Comparison of ENCODE assay signal across 8 mouse cellular contexts in genomic region chr7:19443344-19443743, GRCm38 (mm10). TPM values are rescaled to one million over a fixed set of nuclear protein-coding genes. Genes with fewer than 3 reads are reported as not detected.
DNase-seq lines count a peak whose midpoint lies in the region; ATAC-seq and TF ChIP-seq lines count a peak whose summit lies in the region.

No protein-coding gene starts in this region.

- H3K79me2 ChIP-seq in liver, adult 2 months (ENCODE audit: control insufficient read depth, insufficient read depth, low read length), result no peaks in the 10 kb centered on the region

- peak; percentile 87 for DNase-seq in 3T3-L1 (ENCODE audit: low read depth, low spot score)
- peak; percentile 93 for DNase-seq in adrenal gland, postnatal 10 days
- peak; percentile 66 for DNase-seq in embryo, embryonic 11.5 days (ENCODE audit: low read depth, low spot score)
- peak; percentile 85 for DNase-seq in heart, adult 8-10 months (ENCODE audit: low spot score)
- peak; percentile 37 for DNase-seq in liver, adult 2 months (ENCODE audit: extremely low read depth, low read depth, low spot score)
- peak; percentile 84 for DNase-seq in naive thymus-derived CD4-positive, alpha-beta T cell, adult 2 months (ENCODE audit: low read depth)
- peak; percentile 36 to 61 for DNase-seq in spleen, postnatal 36 days (ENCODE audit: low spot score in 2 of 2)

- 25% methylated on average over 3 of the region's 3 CpGs for WGBS in kidney, embryonic 15.5 days
- WGBS in liver, adult 2 months, result 37% methylated on average over 3 of the region's 3 CpGs

- H3K27ac ChIP-seq in kidney, embryonic 15.5 days, result 0 out of 2 replicates have a peak overlapping the region, but pooled peaks have one; percentile 32
- H3K27ac ChIP-seq in liver, adult 2 months (replicated peaks; ENCODE audit: insufficient read depth, low read depth, low read length), result no peak overlapping the region

- H3K4me2 ChIP-seq in kidney, embryonic 15.5 days, result no peak overlapping the region

- H3K4me1 ChIP-seq in kidney, embryonic 15.5 days, result peaks cover 4% of the 10 kb centered on the region
- no peaks in the 10 kb centered on the region for H3K4me1 ChIP-seq in liver, adult 2 months (ENCODE audit: control insufficient read depth, insufficient read depth, low read length)

- TF ChIP-seq POLR2A in liver, adult 2 months (IDR thresholded peaks at IDR 0.05; ENCODE audit: extremely low read depth, insufficient read depth, low read length), result no peak

- H3K9me3 ChIP-seq in kidney, embryonic 15.5 days (replicated peaks), result no peaks in the 10 kb centered on the region

- H3K27me3 ChIP-seq in kidney, embryonic 15.5 days, result no peaks in the 10 kb centered on the region
- no peaks in the 10 kb centered on the region for H3K27me3 ChIP-seq in liver, adult 2 months (ENCODE audit: control insufficient read depth, insufficient read depth, low read length)

- TF ChIP-seq CTCF in liver, adult 2 months (IDR thresholded peaks at IDR 0.05; ENCODE audit: low read depth, low read length), result peak; percentile 70

- H3K4me3 ChIP-seq in kidney, embryonic 15.5 days (replicated peaks), result no peak overlapping the region
- no peak overlapping the region for H3K4me3 ChIP-seq in liver, adult 2 months (ENCODE audit: insufficient read depth, low read depth, low read length)

- ATAC-seq in kidney, embryonic 15.5 days (replicated peaks; ENCODE audit: low FRiP score), result peak; percentile 72; the same call in 1 of the 2 replicates

- H3K9ac ChIP-seq in kidney, embryonic 15.5 days, result no peak overlapping the region
- no peak overlapping the region for H3K9ac ChIP-seq in liver, adult 2 months (ENCODE audit: low read depth, low read length)

- peaks cover 88% of the 10 kb centered on the region for H3K36me3 ChIP-seq in kidney, embryonic 15.5 days
- peaks cover 4% of the 10 kb centered on the region; the same call in 1 of the 2 replicates for H3K36me3 ChIP-seq in liver, adult 2 months (ENCODE audit: control insufficient read depth, insufficient read depth, low read length)

RNA-seq across cellular contexts. Expression of gene Mark4, which starts 15.3 kb away (rescaled TPM):
- total RNA-seq in adrenal gland, postnatal 10 days (2021), result 10 to 100 TPM; 35.0 to 37.1 TPM
- total RNA-seq in heart, adult 8-10 months (2022), result 10 to 100 TPM; 22.8 to 26.4 (median 24.3) TPM
- polyA plus RNA-seq in kidney, embryonic 15.5 days (2015; fragmentation: Nextera tagmentation; extraction: Ambion mirVana), result 6.6 and 9.4 TPM in 2 replicates
- 1.8 and 2.8 TPM in 2 replicates for total RNA-seq in liver, adult 2 months (2014; rRNA removed)
- 4.9 and 6.4 TPM in 2 replicates for polyA plus RNA-seq in liver, adult 2 months (2012; rRNA removed)

RNA-seq across cellular contexts. Expression of gene Exoc3l2, which starts 19.8 kb away (rescaled TPM):
- total RNA-seq in adrenal gland, postnatal 10 days (2021), result 10 to 100 TPM; 17.4 to 17.9 TPM
- total RNA-seq in heart, adult 8-10 months (2022), result 1 to 10 TPM in 3 of 4 experiments, under 1 TPM in 1; 0.94 to 1.5 (median 1.1) TPM
- 3.0 TPM in 2 replicates for polyA plus RNA-seq in kidney, embryonic 15.5 days (2015; fragmentation: Nextera tagmentation; extraction: Ambion mirVana)
- 2.1 and 2.2 TPM in 2 replicates for total RNA-seq in liver, adult 2 months (2014; rRNA removed)
- polyA plus RNA-seq in liver, adult 2 months (2012; rRNA removed), result 5.1 and 5.8 TPM in 2 replicates

RNA-seq across cellular contexts. Expression of gene Ckm, which starts 38.8 kb away (rescaled TPM):
- 100 to 1,000 TPM; 346 to 973 TPM for total RNA-seq in adrenal gland, postnatal 10 days (2021)
- 1,000 to 10,000 TPM; 3,513 to 3,931 (median 3,544) TPM for total RNA-seq in heart, adult 8-10 months (2022)
- polyA plus RNA-seq in kidney, embryonic 15.5 days (2015; fragmentation: Nextera tagmentation; extraction: Ambion mirVana), result 22.6 and 58.1 TPM in 2 replicates
- 0.07 and 11.0 TPM in 2 replicates for total RNA-seq in liver, adult 2 months (2014; rRNA removed)
- 0.16 and 0.18 TPM in 2 replicates for polyA plus RNA-seq in liver, adult 2 months (2012; rRNA removed)

RNA-seq across cellular contexts. Expression of gene Klc3, which starts 39.4 kb away (rescaled TPM):
- total RNA-seq in adrenal gland, postnatal 10 days (2021), result 1 to 10 TPM; 1.4 to 1.7 TPM
- total RNA-seq in heart, adult 8-10 months (2022), result 1 to 10 TPM in 1 of 4 experiments, under 1 TPM in 2, not detected in 1; 0.60 to 1.2 (median 0.75) TPM
- 5.1 and 6.3 TPM in 2 replicates for polyA plus RNA-seq in kidney, embryonic 15.5 days (2015; fragmentation: Nextera tagmentation; extraction: Ambion mirVana)
- 0.37 TPM in 1 of 2 replicates, not detected in the other for total RNA-seq in liver, adult 2 months (2014; rRNA removed)
- polyA plus RNA-seq in liver, adult 2 months (2012; rRNA removed), result 0.17 and 0.24 TPM in 2 replicates

Comparison
In these comparisons a context has a peak if more than half of its experiments do, and no peak if none do; other contexts are left out.
1. DNase-seq: peak in every context shown above with its lines; median percentile 93 in adrenal gland, postnatal 10 days; 87 in 3T3-L1; 85 in heart, adult 8-10 months; 84 in naive thymus-derived CD4-positive, alpha-beta T cell, adult 2 months; 66 in embryo, embryonic 11.5 days; 48 in spleen, postnatal 36 days; 37 in liver, adult 2 months.
2. RNA of gene Ckm, which starts 38.8 kb away (total RNA-seq): 3,513 to 3,931 TPM in heart, adult 8-10 months and 346 to 973 TPM in adrenal gland, postnatal 10 days; 0.07 to 11.0 TPM in liver, adult 2 months; every median in the first group is over 10 times any median in the second.